In genomic region chr9:105389289-105389688, GRCm38 (mm10) we compare ENCODE assay signal across 8 mouse cellular contexts. TPM values are rescaled to one million over a fixed set of nuclear protein-coding genes. Genes with fewer than 3 reads are reported as not detected.
DNase-seq lines count a peak whose midpoint lies in the region; ATAC-seq and TF ChIP-seq lines count a peak whose summit lies in the region.

No protein-coding gene starts in this region.

- H3K9me3 ChIP-seq in midbrain, embryonic 14.5 days (ENCODE audit: control insufficient read depth, low read length): no peaks in the 10 kb centered on the region
- H3K9me3 ChIP-seq in midbrain, embryonic 13.5 days: no peaks in the 10 kb centered on the region
- H3K9me3 ChIP-seq in forebrain, embryonic 13.5 days (replicated peaks): no peaks in the 10 kb centered on the region
- no peaks in the 10 kb centered on the region for H3K9me3 ChIP-seq in liver, postnatal 0 days (ENCODE audit: low read length)

- DNase-seq in midbrain, embryonic 14.5 days: peak; percentile 89
- DNase-seq in brain, adult 2 months (ENCODE audit: low read depth, low spot score): peak; percentile 62
- DNase-seq in kidney, postnatal 14 days: peak; percentile 66
- peak; percentile 79 for DNase-seq in liver, postnatal 0 days
- peak; percentile 57 for DNase-seq in right cerebral cortex, adult 18-20 months
- peak; percentile 76 for DNase-seq in urinary bladder, postnatal 14 days (ENCODE audit: low spot score)

- no peak overlapping the region for H3K27ac ChIP-seq in midbrain, embryonic 14.5 days (replicated peaks; ENCODE audit: low read depth, low read length)
- no peak overlapping the region for H3K27ac ChIP-seq in midbrain, embryonic 13.5 days
- no peak overlapping the region for H3K27ac ChIP-seq in forebrain, embryonic 13.5 days
- H3K27ac ChIP-seq in liver, postnatal 0 days (ENCODE audit: low read depth): no peak overlapping the region

- no peak overlapping the region for H3K9ac ChIP-seq in midbrain, embryonic 14.5 days (replicated peaks; ENCODE audit: low read length)
- no peak overlapping the region for H3K9ac ChIP-seq in midbrain, embryonic 13.5 days (replicated peaks)
- H3K9ac ChIP-seq in forebrain, embryonic 13.5 days: no peak overlapping the region
- H3K9ac ChIP-seq in liver, postnatal 0 days (replicated peaks): no peak overlapping the region

- no peak for TF ChIP-seq EP300 in liver, postnatal 0 days (IDR thresholded peaks at IDR 0.05; ENCODE audit: low read depth)

- no peaks in the 10 kb centered on the region for H3K36me3 ChIP-seq in midbrain, embryonic 14.5 days (ENCODE audit: control insufficient read depth, insufficient read depth, low read length)
- no peaks in the 10 kb centered on the region for H3K36me3 ChIP-seq in midbrain, embryonic 13.5 days
- no peaks in the 10 kb centered on the region for H3K36me3 ChIP-seq in forebrain, embryonic 13.5 days (ENCODE audit: poor library complexity, severe bottlenecking)
- H3K36me3 ChIP-seq in liver, postnatal 0 days (replicated peaks; ENCODE audit: insufficient read depth, low read length): no peaks in the 10 kb centered on the region

- peak; percentile 88 for TF ChIP-seq CTCF in liver, postnatal 0 days (IDR thresholded peaks at IDR 0.05; ENCODE audit: low read depth)

- 18% methylated on average over 4 of the region's 4 CpGs for WGBS in midbrain, embryonic 14.5 days
- WGBS in midbrain, embryonic 13.5 days: 17% methylated on average over 4 of the region's 4 CpGs
- WGBS in forebrain, embryonic 13.5 days: 12% methylated on average over 4 of the region's 4 CpGs
- 10% methylated on average over 4 of the region's 4 CpGs for WGBS in liver, postnatal 0 days (ENCODE audit: insufficient replicate concordance)

- no peak for ATAC-seq in midbrain, embryonic 14.5 days (ENCODE audit: low FRiP score, low TSS enrichment)
- ATAC-seq in midbrain, embryonic 13.5 days: no peak
- ATAC-seq in forebrain, embryonic 13.5 days: peak; percentile 50; the same call in 1 of the 2 replicates
- ATAC-seq in liver, postnatal 0 days: no peak

- H3K4me3 ChIP-seq in midbrain, embryonic 14.5 days (replicated peaks; ENCODE audit: low read depth, low read length): no peak overlapping the region
- no peak overlapping the region for H3K4me3 ChIP-seq in midbrain, embryonic 13.5 days (replicated peaks)
- H3K4me3 ChIP-seq in forebrain, embryonic 13.5 days: no peak overlapping the region
- no peak overlapping the region for H3K4me3 ChIP-seq in liver, postnatal 0 days (ENCODE audit: low read depth, low read length)

- no peaks in the 10 kb centered on the region for H3K27me3 ChIP-seq in midbrain, embryonic 14.5 days (ENCODE audit: control insufficient read depth, insufficient read depth, low read length)
- H3K27me3 ChIP-seq in midbrain, embryonic 13.5 days: peaks cover 5% of the 10 kb centered on the region; the same call in 1 of the 2 replicates
- H3K27me3 ChIP-seq in forebrain, embryonic 13.5 days: 0 out of 2 replicates have a peak, but pooled peaks cover 5% of the 10 kb centered on the region
- H3K27me3 ChIP-seq in liver, postnatal 0 days (ENCODE audit: insufficient read depth, low read length): no peaks in the 10 kb centered on the region

- H3K4me1 ChIP-seq in midbrain, embryonic 14.5 days (ENCODE audit: control insufficient read depth, insufficient read depth, low read length): no peaks in the 10 kb centered on the region
- H3K4me1 ChIP-seq in midbrain, embryonic 13.5 days (replicated peaks): no peaks in the 10 kb centered on the region
- no peaks in the 10 kb centered on the region for H3K4me1 ChIP-seq in forebrain, embryonic 13.5 days
- H3K4me1 ChIP-seq in liver, postnatal 0 days (ENCODE audit: insufficient read depth): no peaks in the 10 kb centered on the region

- H3K4me2 ChIP-seq in midbrain, embryonic 14.5 days (ENCODE audit: low read length): no peak overlapping the region
- no peak overlapping the region for H3K4me2 ChIP-seq in midbrain, embryonic 13.5 days (replicated peaks)
- H3K4me2 ChIP-seq in forebrain, embryonic 13.5 days: no peak overlapping the region
- no peak overlapping the region for H3K4me2 ChIP-seq in liver, postnatal 0 days (ENCODE audit: low read depth, low read length)

RNA-seq across cellular contexts. Expression of gene Aste1, which starts 5.9 kb away (rescaled TPM):
- polyA plus RNA-seq in midbrain, embryonic 14.5 days (2014; fragmentation: Nextera tagmentation; extraction: Ambion mirVana): 12.7 and 15.3 TPM in 2 replicates
- polyA plus RNA-seq in midbrain, embryonic 13.5 days (2015; fragmentation: Nextera tagmentation; extraction: Ambion mirVana): 14.3 and 15.1 TPM in 2 replicates
- polyA plus RNA-seq in forebrain, embryonic 13.5 days (2015; fragmentation: Nextera tagmentation; extraction: Ambion mirVana): 14.9 and 15.8 TPM in 2 replicates
- 3.7 and 5.1 TPM in 2 replicates for polyA plus RNA-seq in liver, postnatal 0 days (2015; fragmentation: Nextera tagmentation; extraction: Ambion mirVana)

RNA-seq across cellular contexts. Expression of gene Nek11, which starts 6.0 kb away (rescaled TPM):
- polyA plus RNA-seq in midbrain, embryonic 14.5 days (2014; fragmentation: Nextera tagmentation; extraction: Ambion mirVana): 2.2 and 3.1 TPM in 2 replicates
- polyA plus RNA-seq in midbrain, embryonic 13.5 days (2015; fragmentation: Nextera tagmentation; extraction: Ambion mirVana): 1.6 and 3.4 TPM in 2 replicates
- 2.0 and 2.3 TPM in 2 replicates for polyA plus RNA-seq in forebrain, embryonic 13.5 days (2015; fragmentation: Nextera tagmentation; extraction: Ambion mirVana)
- polyA plus RNA-seq in liver, postnatal 0 days (2015; fragmentation: Nextera tagmentation; extraction: Ambion mirVana): 0.05 TPM in 1 of 2 replicates, not detected in the other
